Mouse (Mus musculus): ENCODE results near the gene Cyb561d1. TPM values are rescaled to one million over a fixed set of nuclear protein-coding genes. Genes with fewer than 3 reads are reported as not detected.
"Not testable (repeated sequence)": the region's sequence is repeated elsewhere in the genome, so short reads cannot be mapped to it uniquely, and the experiment has no call there.

Cyb561d1 gene
- total RNA-seq (2021) = 8.7 and 12.1 TPM in 2 replicates
- long read RNA-seq, full-length matches to known transcripts = 2 of 7 reads
- long read RNA-seq, partial matches to known transcripts = 0 of 7 reads
- long read RNA-seq, other reads (novel, unspliced or antisense) = 5 of 7 reads

GRCm38 (mm10) chr3:108200329-108201323 is at the start of gene Cyb561d1:
Cyb561d1 (minus strand) TSS chr3:108201212.
- peak; percentile 93 for DNase-seq

GRCm38 (mm10) chr3:108246857-108247256 is 45.8 kb upstream of the Cyb561d1 start:
- no peak for DNase-seq

- no peak for DNase-seq
These were observed 40.3 kb upstream of the Cyb561d1 start for GRCm38 (mm10) chr3:108241243-108241839.

GRCm38 (mm10) chr3:108237474-108238102 is 36.6 kb upstream of the Cyb561d1 start:
- DNase-seq = not testable (repeated sequence)

- DNase-seq = no peak
These were observed 30.6 kb upstream of the Cyb561d1 start for GRCm38 (mm10) chr3:108231646-108232045.

- no peak for DNase-seq
These were observed 26.5 kb upstream of the Cyb561d1 start for GRCm38 (mm10) chr3:108227521-108227920.

GRCm38 (mm10) chr3:108226558-108227350 is 25.7 kb upstream of the Cyb561d1 start, which contains the start of gene Sypl2:
Sypl2 (minus strand) TSS chr3:108226648.
- DNase-seq = peak; percentile 59

GRCm38 (mm10) chr3:108225711-108226557 is 24.9 kb upstream of the Cyb561d1 start:
- DNase-seq = peak; percentile 12

- no peak for DNase-seq
These were observed 19.6 kb upstream of the Cyb561d1 start for GRCm38 (mm10) chr3:108220661-108221060.

- DNase-seq = peak; percentile 42
These were observed 13.7 kb upstream of the Cyb561d1 start for GRCm38 (mm10) chr3:108214734-108215133.

- DNase-seq = no peak
These were observed 11.4 kb upstream of the Cyb561d1 start for GRCm38 (mm10) chr3:108212406-108212805.

- DNase-seq = no peak
These were observed 10.8 kb upstream of the Cyb561d1 start for GRCm38 (mm10) chr3:108211845-108212244.

GRCm38 (mm10) chr3:108210771-108211139 is 9.7 kb upstream of the Cyb561d1 start, which contains the start of gene Atxn7l2:
Atxn7l2 (minus strand) TSS chr3:108210934.
- DNase-seq = peak; percentile 60

GRCm38 (mm10) chr3:108209946-108210770 is 9.1 kb upstream of the Cyb561d1 start:
- DNase-seq = peak; percentile 92

GRCm38 (mm10) chr3:108209536-108209935 is 8.5 kb upstream of the Cyb561d1 start:
- DNase-seq = no peak

GRCm38 (mm10) chr3:108209001-108209400 is 8.0 kb upstream of the Cyb561d1 start:
- DNase-seq = no peak

- no peak for DNase-seq
These were observed 5.8 kb upstream of the Cyb561d1 start for GRCm38 (mm10) chr3:108206731-108207375.

GRCm38 (mm10) chr3:108205601-108206000 is 4.6 kb upstream of the Cyb561d1 start:
- no peak for DNase-seq

GRCm38 (mm10) chr3:108204470-108204869 is 3.5 kb upstream of the Cyb561d1 start:
- DNase-seq = no peak

Data from adrenal gland, postnatal 25 days (tissue).